Mouse (Mus musculus) ES-Bruce4 (cell line): ENCODE measurements around the gene Nanp.

Source experiments
- CTCF ChIP-seq: IDR thresholded peaks from one replicate; pipeline ENCODE4 v1.8.1; 2011; ENCODE audit warnings: low read depth, low read length
- EP300 ChIP-seq: IDR thresholded peaks from 2 replicates; pipeline ENCODE4 v1.6.1; 2011; ENCODE audit warnings: low read depth, low read length; ENCODE audit not compliant: insufficient read depth
- POLR2A ChIP-seq: IDR thresholded peaks from one replicate; pipeline ENCODE4 v1.8.1; 2011; ENCODE audit warnings: low read length; ENCODE audit not compliant: insufficient read depth

- no peak for TF ChIP-seq CTCF
- TF ChIP-seq EP300, result no peak
- TF ChIP-seq POLR2A, result no peak
These were observed 53.8 kb downstream of the Nanp start for GRCm38 (mm10) chr2:150985359-150985758.
